12 mouse cellular contexts compared by ENCODE assay signal in genomic region chr4:87402173-87402556, GRCm38 (mm10).
DNase-seq lines count a peak whose midpoint lies in the region; ATAC-seq lines count a peak whose summit lies in the region.
"Had no signal": no experiment of that assay in that cellular context is flagged by ENCODE, and none has a peak within 500 bp of the region (broad histone marks: within the 10 kb centered on the region; RNA-seq: fewer than 3 reads in every experiment).

No protein-coding gene starts in this region.

- peak; percentile 4 to 6 for DNase-seq in frontal cortex, postnatal 36 days (ENCODE audit: low spot score in 2 of 2)
- no peak for DNase-seq in frontal cortex, postnatal 10 days (ENCODE audit: low spot score in 2 of 2)
- DNase-seq in limb, embryonic 10.5 days (ENCODE audit: low spot score) = no peak
- DNase-seq in R1 (ENCODE audit: low read depth, low spot score) = peak; percentile 6
- no peak for DNase-seq in gastrocnemius, postnatal 25 days
- DNase-seq in urinary bladder, postnatal 14 days (ENCODE audit: low spot score) = no peak
- DNase-seq: B cell, adult 2 months; thymus, postnatal 36 days had no signal

- 77% methylated on average over 7 of the region's 7 CpGs for WGBS in limb, embryonic 12.5 days
- WGBS in limb, embryonic 10.5 days = 82% methylated on average over 7 of the region's 7 CpGs
- 52% methylated on average over 7 of the region's 7 CpGs for WGBS in intestine, embryonic 16.5 days

- H3K27ac ChIP-seq in limb, embryonic 12.5 days = no peak overlapping the region
- no peak overlapping the region; the same call in 1 of the 2 replicates for H3K27ac ChIP-seq in limb, embryonic 10.5 days
- H3K27ac ChIP-seq in intestine, embryonic 16.5 days (ENCODE audit: low read length) = peak overlapping the region; percentile 17; the same call in 1 of the 2 replicates

- peak overlapping the region; percentile 48 for H3K4me2 ChIP-seq in limb, embryonic 12.5 days
- no peak overlapping the region for H3K4me2 ChIP-seq in intestine, embryonic 16.5 days (ENCODE audit: low read depth, low read length)
- H3K4me2 ChIP-seq: liver, embryonic 11.5 days had no signal

- H3K4me3 ChIP-seq in limb, embryonic 12.5 days (replicated peaks) = no peak overlapping the region
- no peak overlapping the region for H3K4me3 ChIP-seq in limb, embryonic 10.5 days
- no peak overlapping the region for H3K4me3 ChIP-seq in intestine, embryonic 16.5 days (ENCODE audit: low read length)
- H3K4me3 ChIP-seq: erythroblast, embryonic 14.5 days had no signal

- ATAC-seq in limb, embryonic 12.5 days (ENCODE audit: insufficient number of reproducible peaks, insufficient read depth, low FRiP score, low TSS enrichment, low read depth) = no peak
- ATAC-seq in intestine, embryonic 16.5 days = no peak

- no peaks in the 10 kb centered on the region for H3K27me3 ChIP-seq in limb, embryonic 12.5 days
- no peaks in the 10 kb centered on the region for H3K27me3 ChIP-seq in limb, embryonic 10.5 days (ENCODE audit: low read depth, poor library complexity, severe bottlenecking)
- H3K27me3 ChIP-seq in intestine, embryonic 16.5 days (replicated peaks; ENCODE audit: control insufficient read depth, insufficient read depth, low read length) = no peaks in the 10 kb centered on the region

- no peaks in the 10 kb centered on the region for H3K36me3 ChIP-seq in limb, embryonic 12.5 days
- H3K36me3 ChIP-seq in limb, embryonic 10.5 days = no peaks in the 10 kb centered on the region
- no peaks in the 10 kb centered on the region for H3K36me3 ChIP-seq in intestine, embryonic 16.5 days (ENCODE audit: control insufficient read depth, insufficient read depth, low read length)

- no peak overlapping the region for H3K9ac ChIP-seq in limb, embryonic 12.5 days (replicated peaks)
- no peak overlapping the region for H3K9ac ChIP-seq in intestine, embryonic 16.5 days (ENCODE audit: low read depth, low read length)

- no peaks in the 10 kb centered on the region for H3K9me3 ChIP-seq in limb, embryonic 12.5 days
- no peaks in the 10 kb centered on the region for H3K9me3 ChIP-seq in limb, embryonic 10.5 days (replicated peaks)
- H3K9me3 ChIP-seq in intestine, embryonic 16.5 days (ENCODE audit: control insufficient read depth, low read length) = no peaks in the 10 kb centered on the region

- H3K4me1 ChIP-seq in limb, embryonic 12.5 days (replicated peaks) = peaks cover 10% of the 10 kb centered on the region
- H3K4me1 ChIP-seq in limb, embryonic 10.5 days = peaks cover 15% of the 10 kb centered on the region
- 0 out of 2 replicates have a peak, but pooled peaks cover 5% of the 10 kb centered on the region for H3K4me1 ChIP-seq in intestine, embryonic 16.5 days (ENCODE audit: control insufficient read depth, insufficient read depth, low read length)

Comparison
In these comparisons a context has a peak if more than half of its experiments do, and no peak if none do; other contexts are left out.
1. DNase-seq: peak in frontal cortex, postnatal 36 days (2 of 2) and R1 (single experiment); none in frontal cortex, postnatal 10 days (0 of 2), limb, embryonic 10.5 days (single experiment), gastrocnemius, postnatal 25 days (single experiment) and urinary bladder, postnatal 14 days (single experiment).